Mouse (Mus musculus) frontal cortex, postnatal 36 days (tissue): ENCODE results near the gene Vps37d.

Experiments used
- DNase-seq, 2 experiments: peaks; one replicate each; pipeline ENCODE4 v3.0.0; 2022; ENCODE audit warnings: low spot score in 2 of 2

The Vps37d gene

GRCm38 (mm10) chr5:135029007-135029854, 48.8 kb downstream of the Vps37d start:
- peak; percentile 74 to 76 for DNase-seq

GRCm38 (mm10) chr5:135025899-135026298, 52.2 kb downstream of the Vps37d start:
- peak; percentile 67 to 84 for DNase-seq

- DNase-seq, result no peak
Observed at GRCm38 (mm10) chr5:135024665-135025224, 53.3 kb downstream of the Vps37d start.

GRCm38 (mm10) chr5:135023344-135024173, 54.5 kb downstream of the Vps37d start, which contains the start of gene Stx1a:
Gene Stx1a, plus strand, starts transcription at chr5:135023482.
- peak; percentile 88 to 91 for DNase-seq
